Mouse (Mus musculus) forebrain, embryonic 16.5 days (tissue): ENCODE data around the gene Dap. TPM values are rescaled to one million over a fixed set of nuclear protein-coding genes. Genes with fewer than 3 reads are reported as not detected.

Source experiments
- ATAC-seq: fragments of 200-750 bp; cut with Nextera tagmentation; 2 replicates; pipeline ENCODE4 v1.8.0; 2017; ENCODE audit warnings: mild to moderate bottlenecking, moderate library complexity
- H3K27ac ChIP-seq: fragments of 300-500 bp; sonication (generic); 2 replicates; pipeline ENCODE4 v1.5.1; 2014; ENCODE audit warnings: low read length, control low read depth
- H3K27me3 ChIP-seq: fragments of 300-500 bp; sonication (generic); replicated peaks from 2 replicates; pipeline ENCODE4 v1.6.1; 2014; ENCODE audit warnings: low read length; ENCODE audit not compliant: control insufficient read depth, insufficient read depth
- H3K36me3 ChIP-seq: fragments of 300-500 bp; sonication (generic); 2 replicates; pipeline ENCODE4 v1.6.1; 2014; ENCODE audit not compliant: control insufficient read depth, insufficient read depth
- H3K4me1 ChIP-seq: fragments of 300-500 bp; sonication (generic); replicated peaks from 2 replicates; pipeline ENCODE4 v1.6.1; 2014; ENCODE audit warnings: low read length; ENCODE audit not compliant: control insufficient read depth, insufficient read depth
- H3K4me2 ChIP-seq: fragments of 300-500 bp; sonication (generic); 2 replicates; pipeline ENCODE4 v1.6.1; 2014; ENCODE audit warnings: mild to moderate bottlenecking, low read length, control low read depth
- H3K4me3 ChIP-seq: fragments of 300-500 bp; sonication (generic); replicated peaks from 2 replicates; pipeline ENCODE4 v1.5.1; 2014; ENCODE audit warnings: mild to moderate bottlenecking, low read length, control low read depth
- H3K9ac ChIP-seq: fragments of 300-500 bp; sonication (generic); replicated peaks from 2 replicates; pipeline ENCODE4 v1.6.1; 2014; ENCODE audit warnings: low read depth, low read length, control low read depth
- H3K9me3 ChIP-seq: fragments of 300-500 bp; sonication (generic); 2 replicates; pipeline ENCODE4 v1.6.1; 2016; ENCODE audit warnings: low read length; ENCODE audit not compliant: control insufficient read depth
- WGBS: fragments of 180-500 bp; shearing (Covaris S2); extraction: QIAGEN DNeasy Blood & Tissue Kit; methylation state at CpG from one replicate; pipeline ENCODE4 v1.1.7; 2014; 5-methylcytosine and 5-hydroxymethylcytosine counted together
- polyA plus RNA-seq: library from polyadenylated mRNA; unstranded; fragments of >200 nt; fragmentation: Nextera tagmentation; extraction: Ambion mirVana; gene quantifications from 2 replicates; pipeline ENCODE4 v1.2.1, GENCODE M21; 2015

Dap gene
- polyA plus RNA-seq, 1 experiment from 2014 or later = 18.0 TPM

DNA sequence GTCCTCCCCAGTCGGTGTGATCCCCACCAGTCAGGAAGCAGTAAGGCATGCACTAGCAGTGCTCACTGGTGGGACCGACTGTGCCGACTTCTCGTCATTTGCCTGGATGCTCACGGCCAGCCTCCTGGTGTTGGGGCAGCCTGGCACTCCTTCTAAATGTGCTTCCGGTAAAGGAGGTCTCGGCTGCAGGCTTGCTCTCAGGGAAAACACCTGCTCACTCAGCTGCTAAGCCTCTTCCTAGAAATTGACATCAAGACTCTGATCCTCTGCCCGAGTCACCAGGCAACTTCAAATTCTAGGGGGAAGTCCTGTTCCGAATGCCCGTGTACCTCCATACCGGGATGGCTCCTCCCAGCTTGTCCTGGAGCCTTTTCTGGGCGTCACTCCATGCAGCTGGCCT lies 41.7 kb downstream of the Dap start:
- H3K9ac ChIP-seq = no peak overlapping the region
- no peak overlapping the region for H3K4me3 ChIP-seq
- H3K27me3 ChIP-seq = no peaks in the 10 kb centered on the region
- no peak overlapping the region for H3K4me2 ChIP-seq
- no peaks in the 10 kb centered on the region for H3K9me3 ChIP-seq
- H3K36me3 ChIP-seq = no peaks in the 10 kb centered on the region
- no peak overlapping the region for H3K27ac ChIP-seq
- ATAC-seq = no peak
- WGBS = 90% methylated on average over 12 of the region's 12 CpGs
- no peaks in the 10 kb centered on the region; the same call in 1 of the 2 replicates for H3K4me1 ChIP-seq

DNA sequence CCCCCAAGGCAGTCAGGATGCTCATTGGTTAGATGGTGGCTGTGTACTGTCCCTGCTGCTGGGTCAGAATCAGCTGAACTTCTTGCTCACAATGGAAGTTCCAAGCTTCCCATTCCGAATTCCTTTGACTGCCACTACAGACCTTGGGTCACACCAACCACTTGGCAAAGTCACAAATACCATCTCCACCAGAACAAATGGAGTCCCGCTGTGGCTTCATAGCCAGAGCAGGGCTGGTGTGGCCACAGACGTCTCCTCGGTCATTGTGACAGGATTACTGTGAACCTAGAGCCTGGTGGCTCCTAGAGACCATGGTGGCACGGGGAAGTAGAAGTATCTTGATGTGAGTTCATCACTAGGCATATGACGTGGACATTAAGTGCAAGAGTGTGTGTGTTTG lies 44.0 kb downstream of the Dap start:
- Histone ChIP-seq H3K9me3 (no peaks in the 10 kb centered on the region), H3K27me3 (no peaks in the 10 kb centered on the region)

DNA sequence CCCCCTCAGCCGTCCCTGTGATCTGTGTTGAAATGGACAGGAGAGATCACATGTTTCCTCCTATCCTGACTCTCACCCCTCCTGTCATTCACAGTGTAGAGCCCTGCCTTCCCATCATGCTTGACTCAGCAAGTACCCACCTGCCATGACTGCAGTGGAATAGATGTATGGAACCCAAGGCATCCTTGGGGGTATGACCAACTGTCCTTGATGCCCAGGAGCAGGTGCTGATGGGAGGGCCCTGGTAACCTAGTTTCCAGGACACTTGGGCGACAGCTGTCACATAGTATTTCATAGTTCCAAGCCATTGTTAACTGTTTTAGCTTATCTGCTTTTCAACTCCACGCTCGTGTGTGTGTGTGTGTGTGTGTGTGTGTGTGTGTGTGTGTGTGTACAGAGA lies 45.4 kb downstream of the Dap start:
- no peak overlapping the region for H3K9ac ChIP-seq
- WGBS = 85% methylated on average over 4 of the region's 4 CpGs
- no peak overlapping the region for H3K4me3 ChIP-seq
- H3K4me1 ChIP-seq = no peaks in the 10 kb centered on the region; the same call in 1 of the 2 replicates
- H3K27me3 ChIP-seq = no peaks in the 10 kb centered on the region
- no peaks in the 10 kb centered on the region for H3K36me3 ChIP-seq
- H3K4me2 ChIP-seq = no peak overlapping the region
- no peak for ATAC-seq
- H3K9me3 ChIP-seq = no peaks in the 10 kb centered on the region
- H3K27ac ChIP-seq = no peak overlapping the region

More for the DNA sequence above, 44.0 kb downstream of the Dap start:
- ATAC-seq = no peak
- H3K36me3 ChIP-seq = no peaks in the 10 kb centered on the region
- no peaks in the 10 kb centered on the region; the same call in 1 of the 2 replicates for H3K4me1 ChIP-seq
- H3K27ac ChIP-seq = no peak overlapping the region
- 84% methylated on average over 6 of the region's 6 CpGs for WGBS
- H3K4me2 ChIP-seq = no peak overlapping the region
- H3K9ac ChIP-seq = no peak overlapping the region
- no peak overlapping the region for H3K4me3 ChIP-seq

DNA sequence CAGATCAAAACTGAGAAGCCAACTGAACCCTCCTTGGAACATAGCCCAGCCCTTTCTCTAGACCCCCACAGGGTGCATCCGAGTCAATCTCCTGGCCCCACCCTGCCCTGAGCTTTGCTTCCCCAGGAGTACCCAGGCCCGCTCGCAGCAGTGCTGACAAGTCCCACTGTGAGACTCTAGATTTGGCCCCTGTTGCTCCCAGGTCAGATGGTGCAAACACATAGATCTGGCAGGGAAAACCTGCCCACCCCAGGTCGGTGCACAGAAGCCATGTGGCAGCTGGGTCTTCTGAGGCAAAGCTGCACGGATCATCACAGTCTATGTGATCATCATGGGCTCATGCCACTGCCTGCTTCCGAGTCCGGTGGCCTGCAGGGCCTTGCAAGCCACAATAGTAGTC lies 48.6 kb downstream of the Dap start:
- Histone ChIP-seq H3K36me3 (no peaks in the 10 kb centered on the region), H3K9ac (no peak overlapping the region), H3K4me2 (no peak overlapping the region), H3K27me3 (no peaks in the 10 kb centered on the region), H3K9me3 (no peaks in the 10 kb centered on the region), H3K4me3 (no peak overlapping the region), H3K4me1 (no peaks in the 10 kb centered on the region), H3K27ac (no peak overlapping the region)
- ATAC-seq = no peak
- 83% methylated on average over 7 of the region's 7 CpGs for WGBS

DNA sequence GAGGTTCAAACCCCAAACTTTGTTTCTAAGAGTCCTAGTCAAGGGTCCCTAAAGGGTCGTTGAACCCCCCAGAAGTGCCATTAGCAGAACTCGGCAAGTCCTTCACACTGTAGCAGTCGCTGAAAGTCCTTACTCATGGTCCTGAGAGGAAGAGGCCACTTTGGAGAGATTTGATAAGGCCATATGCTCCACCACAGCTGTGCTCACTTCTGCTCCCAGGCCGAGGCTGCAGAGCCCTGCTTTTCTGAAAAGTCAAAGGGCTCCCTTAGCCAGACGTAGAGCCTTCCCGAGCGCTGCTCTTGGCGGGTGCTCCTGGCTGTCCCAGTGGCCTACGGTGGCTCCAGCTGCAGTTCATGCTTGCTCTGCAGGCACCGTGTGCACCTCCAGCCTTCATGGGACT lies 49.4 kb downstream of the Dap start:
- Histone ChIP-seq H3K9me3 (no peaks in the 10 kb centered on the region), H3K36me3 (no peaks in the 10 kb centered on the region), H3K4me3 (no peak overlapping the region), H3K9ac (no peak overlapping the region), H3K4me1 (no peaks in the 10 kb centered on the region), H3K4me2 (no peak overlapping the region), H3K27me3 (no peaks in the 10 kb centered on the region), H3K27ac (no peak overlapping the region)
- ATAC-seq = no peak
- WGBS = 79% methylated on average over 10 of the region's 10 CpGs

DNA sequence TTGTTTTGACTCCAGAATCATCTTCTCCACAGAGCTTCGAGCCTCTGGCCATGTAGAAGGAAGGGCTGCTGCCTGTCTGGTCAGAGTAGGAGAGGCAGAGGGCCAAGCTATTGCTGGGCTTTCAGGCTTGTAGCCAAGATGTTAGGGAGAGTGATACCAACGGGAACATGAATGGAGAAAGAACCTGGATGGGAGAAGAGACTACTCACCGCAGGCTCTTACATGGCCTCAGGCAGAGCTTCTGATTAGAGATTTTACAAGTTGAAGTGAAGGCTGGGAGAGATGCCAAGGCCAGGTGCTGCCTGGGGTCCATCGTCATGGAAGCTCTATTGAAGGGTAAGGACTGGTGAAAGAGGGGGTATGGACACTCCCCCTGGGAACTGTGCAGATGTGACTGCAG lies 54.0 kb downstream of the Dap start:
- no peaks in the 10 kb centered on the region for H3K27me3 ChIP-seq
- H3K4me3 ChIP-seq = no peak overlapping the region
- H3K36me3 ChIP-seq = no peaks in the 10 kb centered on the region
- WGBS = 44% methylated on average over 4 of the region's 4 CpGs
- no peaks in the 10 kb centered on the region for H3K4me1 ChIP-seq
- H3K9ac ChIP-seq = no peak overlapping the region
- ATAC-seq = no peak
- H3K4me2 ChIP-seq = no peak overlapping the region
- H3K9me3 ChIP-seq = no peaks in the 10 kb centered on the region
- no peak overlapping the region for H3K27ac ChIP-seq

DNA sequence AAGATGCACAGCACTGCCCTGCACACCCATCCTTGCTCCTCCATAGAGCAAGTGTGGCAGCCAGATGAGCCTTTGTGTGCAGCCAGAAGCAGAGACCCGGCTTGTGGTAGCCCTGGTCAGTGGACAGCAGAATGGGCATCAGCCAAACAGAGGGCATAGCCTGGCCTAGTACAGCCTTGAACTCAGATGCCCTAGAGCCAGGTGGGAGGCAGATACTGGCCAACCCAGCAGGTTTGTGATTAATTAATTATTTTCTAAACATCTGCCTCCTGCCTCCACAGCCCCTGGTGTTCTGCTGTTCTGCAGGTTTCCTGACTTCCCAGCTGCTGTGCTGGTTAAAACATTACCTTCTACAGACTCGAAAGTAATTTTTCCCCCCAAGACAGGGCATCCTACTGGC lies 55.0 kb downstream of the Dap start:
- H3K4me1 ChIP-seq = no peaks in the 10 kb centered on the region
- no peak overlapping the region for H3K4me3 ChIP-seq
- no peak overlapping the region for H3K4me2 ChIP-seq
- no peaks in the 10 kb centered on the region for H3K36me3 ChIP-seq
- no peaks in the 10 kb centered on the region for H3K9me3 ChIP-seq
- no peak overlapping the region for H3K27ac ChIP-seq
- H3K27me3 ChIP-seq = no peaks in the 10 kb centered on the region
- WGBS = 80% methylated on average over 2 of the region's 2 CpGs
- no peak for ATAC-seq
- H3K9ac ChIP-seq = no peak overlapping the region

DNA sequence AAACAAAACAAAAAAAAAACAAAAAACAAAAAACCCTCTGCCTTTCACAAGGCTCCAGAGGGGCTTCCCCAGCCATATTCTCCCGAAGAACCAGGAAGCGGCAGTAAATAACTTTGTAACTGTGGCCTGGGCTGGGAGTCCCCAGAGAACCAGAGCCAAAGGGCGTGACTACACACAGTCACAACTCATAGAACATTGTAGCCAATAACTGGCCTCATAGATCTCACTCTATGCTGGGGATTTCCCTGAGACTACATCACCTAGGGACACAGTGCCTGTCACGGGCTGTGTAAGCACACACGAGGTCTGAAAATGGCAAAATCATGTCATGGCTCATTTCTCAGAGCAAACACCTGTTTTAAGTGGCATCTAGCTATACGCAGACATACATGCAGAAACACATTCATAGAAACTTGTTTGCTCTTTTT lies 55.5 kb downstream of the Dap start:
- no peak overlapping the region for H3K9ac ChIP-seq
- no peaks in the 10 kb centered on the region for H3K36me3 ChIP-seq
- 89% methylated on average over 6 of the region's 6 CpGs for WGBS
- H3K9me3 ChIP-seq = no peaks in the 10 kb centered on the region
- no peak for ATAC-seq
- no peaks in the 10 kb centered on the region for H3K27me3 ChIP-seq
- H3K4me2 ChIP-seq = no peak overlapping the region
- H3K4me1 ChIP-seq = 0 out of 2 replicates have a peak, but pooled peaks cover under 1% of the 10 kb centered on the region
- no peak overlapping the region for H3K4me3 ChIP-seq
- H3K27ac ChIP-seq = no peak overlapping the region

DNA sequence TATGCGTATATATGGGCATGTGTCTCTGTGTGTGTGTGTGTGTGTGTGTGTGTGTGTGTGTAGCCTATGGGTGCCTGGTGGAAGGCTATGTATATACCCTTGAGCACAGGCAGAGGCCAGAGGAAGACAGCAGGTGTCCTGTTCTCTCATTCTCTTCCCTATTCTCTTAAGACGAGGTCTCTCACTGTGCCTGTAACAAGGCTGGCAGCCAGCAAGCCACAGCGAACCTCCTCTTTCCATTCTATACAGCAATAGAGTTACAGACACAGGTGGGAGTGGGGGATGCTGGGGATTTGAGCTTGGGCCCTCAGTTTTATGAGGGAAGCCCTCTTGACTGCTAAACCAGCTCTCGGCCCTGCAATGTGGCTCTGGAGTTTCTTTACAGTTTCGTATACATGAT lies 55.9 kb downstream of the Dap start:
- 64% methylated on average over 5 of the region's 5 CpGs for WGBS
- H3K4me1 ChIP-seq = 0 out of 2 replicates have a peak, but pooled peaks cover 2% of the 10 kb centered on the region
- H3K9me3 ChIP-seq = no peaks in the 10 kb centered on the region
- no peak overlapping the region for H3K27ac ChIP-seq
- no peaks in the 10 kb centered on the region for H3K27me3 ChIP-seq
- no peak overlapping the region for H3K9ac ChIP-seq
- H3K36me3 ChIP-seq = no peaks in the 10 kb centered on the region
- H3K4me2 ChIP-seq = no peak overlapping the region
- no peak overlapping the region for H3K4me3 ChIP-seq
- no peak for ATAC-seq

DNA sequence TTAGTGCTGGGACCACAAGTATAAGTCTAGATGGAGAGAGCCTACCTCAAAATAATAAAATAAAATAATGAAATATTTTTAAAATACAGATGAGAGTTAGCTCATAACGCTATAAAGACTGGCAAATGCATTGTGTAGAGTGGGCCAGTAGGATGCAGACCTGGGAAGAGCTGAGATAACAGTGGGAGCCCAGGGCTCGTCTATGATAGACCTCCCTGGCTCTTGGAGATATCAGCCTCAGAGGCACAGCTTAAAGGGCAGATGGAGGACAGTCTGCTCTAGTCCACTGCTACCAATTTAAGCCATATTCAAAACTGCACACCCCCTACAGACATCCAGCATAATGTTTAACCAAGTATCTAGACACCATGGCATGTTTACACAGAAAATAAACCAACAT lies 56.6 kb downstream of the Dap start:
- Histone ChIP-seq H3K4me2 (no peak overlapping the region), H3K27ac (no peak overlapping the region), H3K4me3 (no peak overlapping the region), H3K9me3 (no peaks in the 10 kb centered on the region), H3K36me3 (no peaks in the 10 kb centered on the region), H3K4me1 (peaks cover 2% of the 10 kb centered on the region; the same call in 1 of the 2 replicates), H3K9ac (no peak overlapping the region), H3K27me3 (no peaks in the 10 kb centered on the region)
- WGBS = 67% methylated on average over 2 of the region's 2 CpGs
- no peak for ATAC-seq
